Mouse (Mus musculus): Measurements from ENCODE around the gene Krtap24-1.

The Krtap24-1 gene

GRCm38 (mm10) chr16:88563045-88563913 is 48.8 kb downstream of the Krtap24-1 start, which contains the start of gene Cldn8:
Gene Cldn8, minus strand, starts transcription at chr16:88563183.
- DNase-seq (ENCODE audit: low read depth, low spot score), result no peak

- no peak for DNase-seq (ENCODE audit: low read depth, low spot score)
Observed at GRCm38 (mm10) chr16:88561617-88562164, 50.4 kb downstream of the Krtap24-1 start.
